Mouse (Mus musculus): ENCODE data around the gene Sap30bp. TPM values are rescaled to one million over a fixed set of nuclear protein-coding genes. Genes with fewer than 3 reads are reported as not detected.
A peak's percentile ranks its signal among the peaks of the same experiment; 100 is the strongest.

The Sap30bp gene
- total RNA-seq, 2 experiments from 2014 or later, result 55.3 to 60.9 TPM

GRCm38 (mm10) chr11:115946221-115946828 is 13.2 kb downstream of the Sap30bp start:
- intact Hi-C loops (cut with DNase I), result no loop called here
- no peak for DNase-seq (ENCODE audit: extremely low spot score in 1 of 2, low spot score in 2 of 2)

- intact Hi-C loops (cut with DNase I), result no loop called here
- DNase-seq (ENCODE audit: extremely low spot score in 1 of 2, low spot score in 2 of 2), result no peak
These were observed 15.2 kb downstream of the Sap30bp start for GRCm38 (mm10) chr11:115948316-115948715.

DNA sequence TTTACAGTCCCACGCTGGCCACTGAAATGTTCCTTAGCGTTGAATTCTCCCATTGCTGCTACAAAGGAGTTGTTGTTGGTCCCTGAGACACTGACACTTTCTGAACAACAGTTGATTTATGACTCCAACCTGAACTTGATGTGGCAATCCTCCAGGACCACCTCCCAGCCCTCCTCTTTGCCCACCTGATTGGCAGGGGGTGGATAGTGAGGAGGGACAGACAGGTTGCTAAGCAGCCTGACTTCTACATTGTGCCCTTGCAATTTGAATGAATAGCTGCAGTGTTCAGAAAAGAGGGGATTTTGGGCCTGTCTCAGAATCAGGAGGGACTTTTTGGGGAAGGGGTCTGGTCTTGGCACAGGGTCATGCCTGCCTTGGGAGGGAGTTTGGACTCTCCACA is 17.6 kb downstream of the Sap30bp start:
- DNase-seq (ENCODE audit: extremely low spot score in 1 of 2, low spot score in 2 of 2), result no peak
- intact Hi-C loops (cut with DNase I), result no loop called here

- no peak for DNase-seq (ENCODE audit: extremely low spot score in 1 of 2, low spot score in 2 of 2)
- intact Hi-C loops (cut with DNase I), result no loop called here
These were observed 21.6 kb downstream of the Sap30bp start for GRCm38 (mm10) chr11:115954712-115955111.

GRCm38 (mm10) chr11:115955195-115955858 is 22.2 kb downstream of the Sap30bp start:
- intact Hi-C loops (cut with DNase I), result no loop called here
- DNase-seq (ENCODE audit: extremely low spot score in 1 of 2, low spot score in 2 of 2), result no peak

GRCm38 (mm10) chr11:115956453-115956852 is 23.4 kb downstream of the Sap30bp start:
- intact Hi-C loops (cut with DNase I), result no loop called here
- no peak for DNase-seq (ENCODE audit: extremely low spot score in 1 of 2, low spot score in 2 of 2)

- intact Hi-C loops (cut with DNase I), result no loop called here
- no peak for DNase-seq (ENCODE audit: extremely low spot score in 1 of 2, low spot score in 2 of 2)
These were observed 24.9 kb downstream of the Sap30bp start for GRCm38 (mm10) chr11:115957971-115958370.

- no peak for DNase-seq (ENCODE audit: extremely low spot score in 1 of 2, low spot score in 2 of 2)
- intact Hi-C loops (cut with DNase I), result no loop called here
These were observed 25.9 kb downstream of the Sap30bp start for GRCm38 (mm10) chr11:115959018-115959417.

DNA sequence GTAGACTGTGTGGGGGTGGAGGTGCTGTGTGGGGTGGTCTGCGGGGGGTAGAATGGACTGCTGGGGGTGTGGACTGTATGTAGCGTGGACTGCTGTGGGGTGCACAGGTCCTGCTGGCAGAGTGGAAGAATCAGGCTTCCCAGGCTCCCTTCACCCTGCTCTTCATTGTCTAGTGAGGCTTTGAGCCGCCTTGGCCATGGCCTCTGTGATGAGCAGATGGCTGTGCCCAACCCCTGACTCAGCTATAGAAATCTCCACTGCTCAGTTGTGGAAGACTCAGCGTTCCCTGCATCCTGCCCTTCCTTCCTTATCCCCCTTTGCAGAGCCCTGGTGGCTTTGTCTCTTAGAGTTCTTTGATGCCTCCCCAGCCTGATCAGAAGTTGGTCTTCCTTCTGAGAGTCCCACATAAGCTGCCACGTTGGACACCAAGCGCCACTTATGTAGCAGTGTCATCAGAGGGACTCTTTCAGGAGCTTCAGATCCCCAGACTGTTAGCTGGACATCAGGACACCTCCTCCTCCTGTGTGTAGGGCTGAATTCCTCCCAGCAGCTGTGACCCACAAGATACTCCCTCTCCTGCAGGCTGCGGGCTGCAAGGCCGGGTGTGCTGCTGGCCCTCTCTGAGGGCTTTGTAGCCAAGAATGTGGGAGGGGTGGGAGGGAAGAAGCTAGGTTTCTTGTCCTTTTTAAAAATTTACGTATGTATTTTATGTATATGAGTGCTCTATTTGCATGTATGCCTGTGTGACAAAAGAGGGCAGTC is 29.8 kb downstream of the Sap30bp start:
- intact Hi-C loops (cut with DNase I), result no loop called here
- no peak for DNase-seq (ENCODE audit: extremely low spot score in 1 of 2, low spot score in 2 of 2)

DNA sequence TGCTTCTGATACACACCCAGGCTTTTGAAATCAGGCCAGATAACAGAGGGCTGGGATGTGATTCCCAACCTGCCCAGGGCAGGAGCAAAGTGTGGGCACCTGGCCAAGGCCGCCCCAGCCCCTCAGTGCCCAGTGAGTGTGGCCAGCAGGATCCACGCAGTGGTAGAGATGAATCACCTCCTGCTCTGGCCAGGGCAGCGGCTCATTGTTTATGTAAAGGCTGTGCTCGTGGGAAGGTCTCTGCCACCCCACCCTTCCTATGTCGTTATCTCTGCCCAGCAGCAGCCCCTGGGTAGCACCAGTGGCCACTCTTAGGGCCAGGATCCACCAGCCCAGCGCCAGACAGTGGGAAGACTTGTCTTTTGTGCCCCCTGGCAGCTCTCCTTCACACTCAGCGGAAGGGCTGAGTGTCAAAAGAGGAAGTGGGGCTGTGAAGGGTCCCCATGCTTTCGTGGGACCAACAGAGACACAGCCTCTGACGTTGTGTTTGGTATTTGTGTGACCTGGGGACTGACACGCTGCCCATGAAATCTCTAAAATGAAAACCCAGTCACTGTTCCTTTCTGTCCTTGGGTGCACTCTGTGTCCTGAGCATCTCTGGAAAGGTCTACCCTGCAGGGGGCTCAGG is 32.0 kb downstream of the Sap30bp start:
- peak in 1 of 2 experiments; percentile 50 for DNase-seq (ENCODE audit: extremely low spot score in 1 of 2, low spot score in 2 of 2)

DNA sequence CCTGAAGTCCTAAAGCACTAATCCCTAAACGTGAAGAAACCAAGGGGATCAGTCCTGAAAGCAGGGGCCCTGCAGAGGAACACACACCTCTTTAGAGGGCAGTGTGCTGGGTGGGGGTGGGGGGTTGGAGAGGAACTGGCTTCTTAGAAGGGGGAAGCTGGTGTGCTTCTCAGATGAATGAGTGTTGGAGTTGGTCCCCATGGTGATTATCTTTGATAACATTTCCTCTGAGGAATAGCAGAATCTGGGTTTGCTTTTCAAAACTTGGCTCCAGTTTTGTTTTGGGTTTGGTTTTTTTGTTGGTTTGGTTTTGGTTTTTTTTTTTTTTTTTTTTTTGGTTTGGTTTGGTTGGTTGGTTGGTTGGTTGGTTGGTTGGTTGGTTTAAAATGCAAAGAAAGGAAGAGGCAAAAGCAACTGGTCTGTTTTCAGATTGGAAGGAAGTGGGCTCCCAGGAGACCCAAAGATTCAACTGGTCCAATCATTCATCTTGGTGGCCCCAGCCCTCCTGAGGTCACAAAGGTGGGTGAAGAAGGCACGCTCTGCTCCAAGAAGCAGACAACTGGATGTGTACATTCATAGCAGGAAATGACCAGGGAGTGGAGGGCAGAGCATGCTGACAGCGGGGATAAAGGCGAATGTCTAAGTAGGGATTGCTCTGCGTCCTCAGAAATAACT is 35.8 kb downstream of the Sap30bp start:
- DNase-seq (ENCODE audit: extremely low spot score in 1 of 2, low spot score in 2 of 2), result no peak

More for the DNA sequence above, 32.0 kb downstream of the Sap30bp start:
- intact Hi-C loops (cut with DNase I), result no loop called here

GRCm38 (mm10) chr11:115970006-115970673 is 37.1 kb downstream of the Sap30bp start:
- intact Hi-C loops (cut with DNase I), result no loop called here
- no peak for DNase-seq (ENCODE audit: extremely low spot score in 1 of 2, low spot score in 2 of 2)

More for the DNA sequence above, 35.8 kb downstream of the Sap30bp start:
- intact Hi-C loops (cut with DNase I), result no loop called here

- intact Hi-C loops (cut with DNase I), result no loop called here
These were observed 37.9 kb downstream of the Sap30bp start for GRCm38 (mm10) chr11:115971016-115971415.

DNA sequence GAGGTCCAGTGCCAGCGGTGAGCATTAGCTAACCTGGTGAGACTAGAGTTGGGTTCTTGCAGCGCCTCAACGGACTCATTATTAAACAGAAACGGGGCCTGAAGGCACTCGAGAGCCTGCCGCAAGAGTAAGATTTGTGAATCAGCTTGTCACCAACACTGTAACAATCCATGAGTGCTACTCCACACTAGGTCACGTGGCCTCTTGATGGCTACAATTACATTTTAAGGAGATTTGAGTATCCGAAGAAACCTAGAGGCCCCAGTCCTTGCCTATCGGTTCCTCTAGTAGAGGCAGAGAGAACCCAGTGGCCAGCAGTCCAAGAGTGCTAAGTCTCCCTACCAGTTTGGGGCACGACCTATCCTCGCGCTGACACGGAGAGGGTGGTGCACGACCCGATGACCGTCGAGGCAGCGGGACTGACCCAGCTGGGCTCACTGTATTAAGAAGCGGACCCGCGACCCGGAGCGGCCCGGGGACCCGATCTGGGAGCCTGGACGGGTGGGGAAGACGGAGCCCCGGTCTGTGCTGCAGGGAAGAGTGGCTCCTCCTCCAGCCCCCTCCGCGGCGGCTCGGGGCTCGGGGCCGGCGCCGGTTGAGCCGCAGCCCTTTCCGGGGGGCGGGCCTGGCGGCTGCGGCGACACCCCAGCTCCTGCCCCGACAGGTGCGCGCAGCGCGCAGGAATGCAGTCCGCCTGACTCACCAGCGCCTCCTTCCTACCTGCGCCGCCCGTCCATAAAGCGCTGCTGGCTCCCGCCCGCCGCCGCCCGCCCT is 41.4 kb downstream of the Sap30bp start, which contains the start of gene Itgb4:
Gene Itgb4 (plus strand): TSS at position 401 of the 774 bp plus-strand sequence.
- intact Hi-C loops (cut with DNase I), result no loop called here
- no peak for DNase-seq (ENCODE audit: extremely low spot score in 1 of 2, low spot score in 2 of 2)

More at GRCm38 (mm10) chr11:115971016-115971415, 37.9 kb downstream of the Sap30bp start:
- no peak for DNase-seq (ENCODE audit: extremely low spot score in 1 of 2, low spot score in 2 of 2)

GRCm38 (mm10) chr11:115975083-115975420 is 42.0 kb downstream of the Sap30bp start:
- intact Hi-C loops (cut with DNase I), result no loop called here

DNA sequence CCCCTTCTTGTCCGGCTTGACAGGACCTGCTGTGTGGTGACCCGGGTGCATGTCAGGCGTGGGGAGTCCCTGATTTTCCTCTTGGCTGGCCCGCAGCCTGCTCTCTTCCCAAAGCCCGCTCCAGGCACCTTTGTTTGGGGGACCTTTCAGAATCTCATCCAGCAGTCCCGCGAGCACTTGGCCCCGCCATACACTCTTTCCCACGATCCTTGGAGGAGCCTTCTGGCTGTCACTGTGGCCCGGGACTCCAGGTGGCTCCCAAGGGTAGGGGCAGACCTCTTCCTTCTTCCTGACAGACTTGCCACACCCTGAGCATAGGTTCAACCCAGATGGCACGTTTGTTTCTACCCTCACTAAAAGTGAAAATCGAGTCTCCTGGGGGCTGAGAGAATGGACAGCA is 42.5 kb downstream of the Sap30bp start:
- intact Hi-C loops (cut with DNase I), result no loop called here
- DNase-seq (ENCODE audit: extremely low spot score in 1 of 2, low spot score in 2 of 2), result no peak

More at GRCm38 (mm10) chr11:115975083-115975420, 42.0 kb downstream of the Sap30bp start:
- DNase-seq (ENCODE audit: extremely low spot score in 1 of 2, low spot score in 2 of 2), result no peak

DNA sequence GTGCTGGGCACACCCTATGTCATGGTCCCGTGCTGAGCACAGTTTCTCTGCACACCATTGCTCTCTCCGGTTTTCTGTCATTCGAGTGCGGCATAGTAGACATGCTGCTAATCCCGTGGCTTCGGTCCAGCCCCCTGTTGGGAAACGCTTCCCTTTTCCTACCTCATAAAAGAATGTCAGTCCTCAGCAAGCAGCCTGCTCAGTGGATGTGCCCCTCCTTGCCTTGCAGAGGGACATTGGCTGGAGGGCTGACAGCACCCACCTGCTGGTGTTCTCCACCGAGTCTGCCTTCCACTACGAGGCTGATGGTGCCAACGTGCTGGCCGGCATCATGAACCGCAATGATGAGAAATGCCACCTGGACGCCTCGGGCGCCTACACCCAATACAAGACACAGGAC is 49.4 kb downstream of the Sap30bp start:
- intact Hi-C loops (cut with DNase I), result no loop called here
- DNase-seq (ENCODE audit: extremely low spot score in 1 of 2, low spot score in 2 of 2), result no peak

DNA sequence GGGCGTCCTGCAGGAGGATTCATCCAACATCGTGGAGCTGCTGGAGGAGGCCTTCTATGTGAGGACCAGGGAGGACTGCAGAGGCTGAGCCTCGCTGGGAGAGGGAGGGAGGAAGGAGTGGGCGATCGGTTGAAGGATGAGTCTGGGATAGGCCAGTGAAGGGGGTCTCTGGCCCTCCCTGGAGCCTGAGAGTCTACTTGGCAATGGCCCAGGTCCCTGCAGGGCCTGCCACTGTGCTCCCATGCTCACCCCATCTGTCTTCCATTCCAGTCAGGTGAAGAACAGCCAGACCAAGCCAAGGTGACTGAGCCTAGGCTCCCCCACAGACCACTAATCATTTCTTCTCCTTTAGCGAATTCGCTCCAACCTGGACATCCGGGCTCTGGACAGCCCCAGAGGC is 50.2 kb downstream of the Sap30bp start:
- no peak for DNase-seq (ENCODE audit: extremely low spot score in 1 of 2, low spot score in 2 of 2)
- intact Hi-C loops (cut with DNase I), result no loop called here

Measured in left cerebral cortex, postnatal 10 days (tissue).